Mouse (Mus musculus) lung, embryonic 14.5 days (tissue): ENCODE measurements around the gene Nek2. TPM values are rescaled to one million over a fixed set of nuclear protein-coding genes. Genes with fewer than 3 reads are reported as not detected.
A peak's percentile ranks its signal among the peaks of the same experiment; 100 is the strongest.

ENCODE experiments used
- ATAC-seq: fragments of 200-750 bp; cut with Nextera tagmentation; 2 replicates; pipeline ENCODE4 v1.8.0; 2017; ENCODE audit warnings: mild to moderate bottlenecking, moderate TSS enrichment, moderate library complexity; ENCODE audit not compliant: insufficient read depth
- DNase-seq: peaks from one replicate; pipeline ENCODE4 v3.0.0-alpha.2; 2015
- H3K27ac ChIP-seq: fragments of 300-500 bp; sonication (generic); 2 replicates; pipeline ENCODE4 v1.5.1; 2014; ENCODE audit warnings: low read depth, mild to moderate bottlenecking, moderate library complexity
- H3K27me3 ChIP-seq: fragments of 300-500 bp; sonication (generic); 2 replicates; pipeline ENCODE4 v1.6.1; 2014; ENCODE audit warnings: low read length, control low read depth; ENCODE audit not compliant: insufficient read depth
- H3K36me3 ChIP-seq: fragments of 300-500 bp; sonication (generic); 2 replicates; pipeline ENCODE4 v1.6.1; 2014; ENCODE audit warnings: control low read depth; ENCODE audit not compliant: insufficient read depth
- H3K4me1 ChIP-seq: fragments of 300-500 bp; sonication (generic); 2 replicates; pipeline ENCODE4 v1.6.1; 2014; ENCODE audit warnings: antibody characterized with exemption, control low read depth; ENCODE audit not compliant: insufficient read depth
- H3K4me2 ChIP-seq: fragments of 300-500 bp; sonication (generic); 2 replicates; pipeline ENCODE4 v1.6.1; 2014; ENCODE audit warnings: mild to moderate bottlenecking
- H3K4me3 ChIP-seq: fragments of 300-500 bp; sonication (generic); 2 replicates; pipeline ENCODE4 v1.5.1; 2014; ENCODE audit warnings: low read depth, low read length
- H3K9ac ChIP-seq: fragments of 300-500 bp; sonication (generic); 2 replicates; pipeline ENCODE4 v1.6.1; 2014
- H3K9me3 ChIP-seq: fragments of 300-500 bp; sonication (generic); 2 replicates; pipeline ENCODE4 v1.6.1; 2016; ENCODE audit warnings: low read depth, low read length, control low read depth
- CTCF ChIP-seq: IDR thresholded peaks from 2 replicates; pipeline ENCODE4 v1.5.1; 2016; ENCODE audit warnings: antibody characterized with exemption, low read depth
- WGBS: fragments of 180-500 bp; shearing (Covaris S2); extraction: QIAGEN DNeasy Blood & Tissue Kit; methylation state at CpG from one replicate; pipeline ENCODE4 v1.1.7; 2014; 5-methylcytosine and 5-hydroxymethylcytosine counted together
- polyA plus RNA-seq: library from polyadenylated mRNA; unstranded; fragments of >200 nt; fragmentation: Nextera tagmentation; extraction: Ambion mirVana; gene quantifications from 2 replicates; pipeline ENCODE4 v1.2.1, GENCODE M21; 2014

Nek2 gene
- polyA plus RNA-seq, 1 experiment from 2014 or later: 46.8 TPM

- TF ChIP-seq CTCF: no peak
- 87% methylated on average over 6 of the region's 6 CpGs for WGBS
Observed at GRCm38 (mm10) chr1:191833396-191833795, 12.2 kb downstream of the Nek2 start.

GRCm38 (mm10) chr1:191834825-191835224 lies 13.6 kb downstream of the Nek2 start:
- Histone ChIP-seq H3K9ac (no peak overlapping the region; the same call in 1 of the 2 replicates), H3K27me3 (no peaks in the 10 kb centered on the region), H3K4me1 (no peaks in the 10 kb centered on the region), H3K27ac (no peak overlapping the region), H3K36me3 (peaks cover 34% of the 10 kb centered on the region), H3K4me2 (no peak overlapping the region), H3K4me3 (no peak overlapping the region), H3K9me3 (no peaks in the 10 kb centered on the region)
- DNase-seq: peak; percentile 90
- peak; percentile 80 for TF ChIP-seq CTCF
- 8% methylated on average over 19 of the region's 19 CpGs for WGBS
- ATAC-seq: peak; percentile 47; the same call in 1 of the 2 replicates

More at GRCm38 (mm10) chr1:191833396-191833795, 12.2 kb downstream of the Nek2 start:
- no peak overlapping the region for H3K27ac ChIP-seq
- ATAC-seq: no peak
- no peaks in the 10 kb centered on the region for H3K4me1 ChIP-seq
- no peak overlapping the region for H3K4me3 ChIP-seq
- H3K9me3 ChIP-seq: no peaks in the 10 kb centered on the region
- peaks cover 48% of the 10 kb centered on the region for H3K36me3 ChIP-seq
- H3K27me3 ChIP-seq: no peaks in the 10 kb centered on the region
- no peak overlapping the region for H3K9ac ChIP-seq
- DNase-seq: no peak
- no peak overlapping the region for H3K4me2 ChIP-seq

GRCm38 (mm10) chr1:191836318-191836985 lies 15.2 kb downstream of the Nek2 start:
- no peak for ATAC-seq
- DNase-seq: no peak
- H3K9ac ChIP-seq: no peak overlapping the region
- H3K4me2 ChIP-seq: no peak overlapping the region
- WGBS: 70% methylated on average over 5 of the region's 5 CpGs
- no peaks in the 10 kb centered on the region for H3K9me3 ChIP-seq
- TF ChIP-seq CTCF: no peak
- H3K36me3 ChIP-seq: peaks cover 18% of the 10 kb centered on the region
- no peak overlapping the region for H3K27ac ChIP-seq
- no peaks in the 10 kb centered on the region for H3K27me3 ChIP-seq
- no peak overlapping the region for H3K4me3 ChIP-seq
- H3K4me1 ChIP-seq: no peaks in the 10 kb centered on the region

- no peaks in the 10 kb centered on the region for H3K9me3 ChIP-seq
- no peaks in the 10 kb centered on the region for H3K27me3 ChIP-seq
- H3K4me3 ChIP-seq: no peak overlapping the region
- ATAC-seq (no peak), DNase-seq (no peak)
- WGBS: 81% methylated on average over 3 of the region's 3 CpGs
- TF ChIP-seq CTCF: no peak
- no peak overlapping the region for H3K9ac ChIP-seq
- H3K27ac ChIP-seq: no peak overlapping the region
- H3K36me3 ChIP-seq: peaks cover 12% of the 10 kb centered on the region; the same call in 1 of the 2 replicates
- H3K4me1 ChIP-seq: no peaks in the 10 kb centered on the region
- H3K4me2 ChIP-seq: no peak overlapping the region
Observed at GRCm38 (mm10) chr1:191837691-191838090, 16.4 kb downstream of the Nek2 start.

- no peaks in the 10 kb centered on the region for H3K9me3 ChIP-seq
- DNase-seq: no peak
- TF ChIP-seq CTCF: no peak
- H3K27me3 ChIP-seq: no peaks in the 10 kb centered on the region
- no peak overlapping the region for H3K4me3 ChIP-seq
- H3K27ac ChIP-seq: no peak overlapping the region
- H3K9ac ChIP-seq: no peak overlapping the region
- no peak for ATAC-seq
- WGBS: 29% methylated on average over 17 of the region's 17 CpGs
- H3K4me2 ChIP-seq: no peak overlapping the region
- no peaks in the 10 kb centered on the region for H3K4me1 ChIP-seq
- 0 out of 2 replicates have a peak, but pooled peaks cover 1% of the 10 kb centered on the region for H3K36me3 ChIP-seq
Observed at GRCm38 (mm10) chr1:191838994-191839741, 17.9 kb downstream of the Nek2 start.

- H3K27me3 ChIP-seq: no peaks in the 10 kb centered on the region
- no peak overlapping the region for H3K9ac ChIP-seq
- no peaks in the 10 kb centered on the region for H3K9me3 ChIP-seq
- no peaks in the 10 kb centered on the region for H3K36me3 ChIP-seq
- TF ChIP-seq CTCF: no peak
- H3K4me3 ChIP-seq: no peak overlapping the region
- no peak overlapping the region for H3K27ac ChIP-seq
- whole genome bisulfite sequencing: 81% methylated on average over 11 of the region's 11 CpGs
- DNase-seq (no peak), ATAC-seq (no peak)
- no peaks in the 10 kb centered on the region for H3K4me1 ChIP-seq
- no peak overlapping the region for H3K4me2 ChIP-seq
Observed at GRCm38 (mm10) chr1:191840774-191841565, 19.7 kb downstream of the Nek2 start.
